Mouse (Mus musculus): ENCODE measurements around the gene Gm9817.

Gene Gm9817

DNA sequence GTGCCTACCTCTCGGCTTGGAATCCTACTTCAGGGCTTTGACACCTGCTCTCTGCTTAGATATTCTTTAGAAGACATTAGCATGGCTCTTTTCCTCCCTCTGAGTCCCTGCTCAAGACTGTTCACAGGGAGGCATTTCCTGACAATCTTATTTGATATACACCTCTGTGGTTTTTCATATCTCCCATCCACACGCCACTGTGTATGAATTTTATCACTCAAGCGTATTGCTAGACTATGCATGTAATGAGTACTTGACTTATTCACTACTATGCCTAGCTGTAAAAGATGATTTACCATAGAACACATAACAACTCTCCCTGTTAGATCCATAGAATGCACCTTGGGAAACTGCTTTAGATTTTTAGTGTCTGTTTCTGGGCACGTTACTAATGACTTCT, 14.3 kb downstream of the Gm9817 start:
- no peak for DNase-seq

DNA sequence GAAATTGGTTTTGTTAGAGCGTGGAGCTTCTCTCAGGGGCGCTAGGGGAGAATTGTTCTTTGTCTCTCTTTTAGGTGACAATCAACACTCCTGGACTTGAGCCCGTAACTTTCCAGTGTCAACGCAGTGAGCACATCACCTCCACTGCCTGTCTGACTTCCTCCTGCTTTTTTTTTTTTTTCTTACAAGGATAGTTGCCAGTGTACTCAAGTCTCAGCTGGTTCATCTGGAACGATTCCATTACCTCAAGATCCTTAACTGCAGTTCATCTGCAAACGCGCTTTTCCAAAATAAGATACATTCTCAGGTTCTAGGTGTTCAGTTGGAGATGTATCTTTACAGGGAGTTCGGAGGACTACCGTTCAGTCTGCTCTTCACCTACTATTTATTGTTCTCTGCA, 16.5 kb downstream of the Gm9817 start:
- DNase-seq, result no peak

DNA sequence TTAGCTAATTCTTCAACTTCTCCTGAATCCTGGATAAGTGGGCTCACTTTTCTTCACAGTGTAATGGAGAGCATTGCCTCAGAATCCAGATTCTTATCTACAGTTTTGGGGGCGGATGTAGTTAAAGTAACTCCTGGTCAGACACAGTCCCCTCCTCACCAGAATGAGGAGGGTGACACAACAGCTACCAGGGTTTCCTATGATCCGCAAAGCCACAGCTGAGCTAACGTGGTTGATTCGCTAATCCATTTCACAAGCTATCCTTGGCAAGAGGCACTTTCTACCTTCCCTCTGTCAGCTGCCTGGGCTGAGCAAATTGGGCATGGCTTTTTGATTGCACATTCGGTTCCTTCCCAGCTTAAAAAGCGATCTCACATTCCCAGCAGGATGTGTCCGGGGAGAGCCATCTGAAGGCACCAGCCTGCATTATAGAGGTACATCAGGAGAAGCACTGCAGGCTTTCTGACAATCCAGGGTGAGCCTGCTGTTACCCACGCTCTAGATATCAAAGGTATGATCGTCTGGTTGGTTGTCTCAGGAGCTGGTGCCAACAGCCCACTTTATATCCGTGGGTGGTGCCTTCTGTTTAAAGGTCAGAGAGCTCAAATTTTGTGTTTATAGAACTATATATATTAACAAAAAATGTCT, 21.2 kb downstream of the Gm9817 start:
- DNase-seq, result no peak

DNA sequence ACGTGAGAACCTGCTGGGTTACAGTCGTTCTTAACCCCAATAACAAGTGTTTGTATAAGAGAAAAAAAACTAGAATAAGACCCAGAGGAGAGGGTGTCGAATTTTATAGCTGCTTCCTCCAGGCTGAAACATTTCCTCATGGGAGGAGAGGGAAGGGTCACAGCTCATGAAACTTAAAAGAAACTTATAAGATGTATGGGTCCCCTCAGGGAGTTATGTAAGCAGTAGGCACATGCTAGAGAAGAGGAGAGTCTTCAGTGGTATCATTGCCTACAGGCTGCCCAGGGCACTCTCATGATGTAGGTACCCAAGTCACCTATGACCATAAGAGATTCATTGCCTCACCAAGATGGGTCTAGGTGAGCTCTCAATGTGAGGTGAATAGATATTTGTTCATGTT, 28.0 kb downstream of the Gm9817 start:
- DNase-seq, result no peak

DNA sequence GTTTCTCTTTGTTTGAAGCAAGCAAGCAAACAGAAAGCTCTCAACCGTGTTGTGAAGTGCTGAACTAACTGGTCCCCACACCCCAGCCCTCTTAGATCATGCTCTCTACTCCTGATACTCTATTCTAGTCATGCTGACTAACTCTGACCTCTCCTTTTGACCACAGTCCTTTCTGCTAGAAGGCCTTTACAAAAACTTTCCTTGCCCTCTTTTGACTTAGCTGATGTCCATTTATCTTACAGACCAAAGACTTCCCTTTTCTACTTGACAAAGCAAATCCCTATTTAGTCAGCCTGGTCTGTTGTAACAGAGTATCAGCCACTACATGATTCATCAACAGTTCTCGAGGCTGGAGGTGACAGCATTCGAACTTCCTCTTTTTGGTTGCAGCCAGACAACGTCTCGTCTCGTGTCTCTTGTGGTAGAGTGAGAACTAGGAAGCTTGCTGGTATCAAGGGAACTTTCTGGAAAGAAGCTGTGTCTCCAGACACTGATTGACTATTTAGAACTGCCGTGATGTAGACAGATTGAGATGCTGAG, 30.4 kb downstream of the Gm9817 start:
- DNase-seq, result no peak

DNA sequence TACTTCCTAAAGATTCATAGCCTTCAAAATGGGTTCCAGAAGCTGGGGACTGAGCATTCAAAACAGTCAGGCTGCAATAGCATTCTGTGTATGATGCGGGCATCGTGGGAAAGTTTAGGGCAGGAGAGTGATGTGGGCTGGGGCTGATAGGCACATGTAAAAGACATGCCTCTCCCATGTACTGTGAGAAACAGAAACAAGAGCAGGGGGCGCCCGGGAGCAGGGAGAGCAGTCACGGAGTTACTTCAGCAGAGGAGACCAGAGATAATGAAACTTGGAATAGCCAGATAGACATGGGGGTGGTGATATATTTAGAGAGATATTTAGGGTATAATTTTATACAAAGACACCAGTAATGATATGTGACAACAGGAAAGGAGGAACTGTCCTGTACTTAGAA, 39.9 kb downstream of the Gm9817 start:
- no peak for DNase-seq

DNA sequence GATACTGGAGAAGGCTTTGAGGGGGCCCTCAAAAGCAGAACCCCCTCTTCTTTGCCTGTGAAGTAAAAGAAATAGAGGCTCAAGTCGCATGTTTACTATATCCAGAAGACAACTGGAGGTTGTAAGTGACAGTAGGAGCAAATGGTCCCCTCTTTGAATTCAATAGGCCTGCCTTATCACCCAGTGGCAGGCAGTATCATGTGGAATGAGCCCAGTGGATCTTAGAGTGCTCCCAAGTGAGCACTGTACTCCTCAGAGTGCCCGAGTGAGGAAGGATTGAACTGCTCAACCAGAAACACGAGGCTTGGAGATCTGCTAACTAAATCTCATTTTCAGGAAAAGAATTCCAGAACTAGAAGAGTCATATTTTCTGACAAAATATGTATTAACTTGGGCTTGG, 40.3 kb downstream of the Gm9817 start:
- no peak for DNase-seq

All from thymus, postnatal 36 days (tissue).